Mouse (Mus musculus): Measurements from ENCODE around the gene Coro7.

The Coro7 gene

DNA sequence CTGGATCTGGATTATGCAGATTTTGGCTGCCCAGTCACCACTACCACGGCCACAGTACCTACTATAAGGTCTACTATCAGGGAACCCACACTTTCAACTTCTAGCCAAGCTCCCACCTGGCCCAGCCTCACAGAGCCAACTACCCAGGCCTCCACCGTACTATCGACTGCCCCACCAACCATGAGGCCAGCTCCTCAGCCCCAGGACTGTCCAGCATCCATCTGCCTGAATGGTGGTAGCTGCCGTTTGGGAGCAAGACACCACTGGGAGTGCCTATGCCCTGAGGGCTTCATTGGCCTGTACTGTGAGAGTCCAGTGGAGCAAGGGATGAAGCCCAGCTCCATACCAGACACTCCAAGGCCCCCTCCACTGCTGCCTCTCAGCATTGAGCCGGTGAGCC lies 30.4 kb downstream of the Coro7 start:
- no peak for DNase-seq (ENCODE audit: extremely low spot score, low read depth, low spot score)

- no peak for DNase-seq (ENCODE audit: extremely low spot score, low read depth, low spot score)
Measured at GRCm38 (mm10) chr16:4648416-4649023, 31.1 kb downstream of the Coro7 start.

DNA sequence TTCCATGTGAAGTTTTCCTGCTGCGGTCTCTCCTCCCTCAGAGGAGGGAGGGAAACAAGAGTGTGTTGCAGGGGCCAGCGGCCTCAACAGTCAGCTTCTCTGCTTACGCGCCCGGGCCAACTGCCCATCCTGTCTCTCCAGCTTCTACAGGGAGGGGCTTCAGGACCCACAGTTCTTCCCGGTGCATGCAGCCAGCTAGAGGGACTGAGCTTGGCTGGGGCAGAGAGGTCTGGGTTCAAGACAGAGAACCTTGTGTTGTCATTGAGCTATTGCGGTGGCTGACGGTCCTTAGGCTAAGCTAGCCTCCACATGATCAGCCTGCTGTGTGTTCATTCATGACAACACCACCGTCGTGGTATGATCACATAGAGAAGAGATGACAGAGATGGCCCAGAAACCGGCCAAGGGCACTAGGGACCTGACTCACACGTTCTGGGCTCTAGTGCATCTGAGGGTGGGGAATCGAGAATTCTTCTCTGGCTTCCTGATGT lies 31.9 kb downstream of the Coro7 start:
- no peak for DNase-seq (ENCODE audit: extremely low spot score, low read depth, low spot score)

DNA sequence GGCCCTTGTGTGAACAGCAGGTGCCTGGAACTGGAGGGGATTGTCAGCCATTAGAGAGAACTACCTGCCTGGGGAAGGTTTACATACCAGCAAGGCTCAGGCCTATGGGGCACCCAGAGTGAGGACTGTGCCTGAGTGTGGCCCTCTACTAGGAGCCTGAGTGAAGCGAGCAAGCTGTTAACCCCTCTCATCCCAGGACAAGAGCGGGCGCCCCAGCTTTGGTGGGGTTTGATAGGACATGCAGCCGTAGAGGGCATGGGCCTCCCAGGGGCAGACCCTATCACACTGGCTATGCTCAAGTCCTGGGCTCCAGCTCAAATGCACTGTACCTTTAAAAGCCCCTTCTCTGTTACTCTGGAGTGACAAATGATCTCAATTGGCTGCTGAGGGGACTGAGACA lies 32.7 kb downstream of the Coro7 start:
- no peak for DNase-seq (ENCODE audit: extremely low spot score, low read depth, low spot score)

GRCm38 (mm10) chr16:4645867-4646266 lies 33.7 kb downstream of the Coro7 start:
- DNase-seq (ENCODE audit: extremely low spot score, low read depth, low spot score) = no peak

DNA sequence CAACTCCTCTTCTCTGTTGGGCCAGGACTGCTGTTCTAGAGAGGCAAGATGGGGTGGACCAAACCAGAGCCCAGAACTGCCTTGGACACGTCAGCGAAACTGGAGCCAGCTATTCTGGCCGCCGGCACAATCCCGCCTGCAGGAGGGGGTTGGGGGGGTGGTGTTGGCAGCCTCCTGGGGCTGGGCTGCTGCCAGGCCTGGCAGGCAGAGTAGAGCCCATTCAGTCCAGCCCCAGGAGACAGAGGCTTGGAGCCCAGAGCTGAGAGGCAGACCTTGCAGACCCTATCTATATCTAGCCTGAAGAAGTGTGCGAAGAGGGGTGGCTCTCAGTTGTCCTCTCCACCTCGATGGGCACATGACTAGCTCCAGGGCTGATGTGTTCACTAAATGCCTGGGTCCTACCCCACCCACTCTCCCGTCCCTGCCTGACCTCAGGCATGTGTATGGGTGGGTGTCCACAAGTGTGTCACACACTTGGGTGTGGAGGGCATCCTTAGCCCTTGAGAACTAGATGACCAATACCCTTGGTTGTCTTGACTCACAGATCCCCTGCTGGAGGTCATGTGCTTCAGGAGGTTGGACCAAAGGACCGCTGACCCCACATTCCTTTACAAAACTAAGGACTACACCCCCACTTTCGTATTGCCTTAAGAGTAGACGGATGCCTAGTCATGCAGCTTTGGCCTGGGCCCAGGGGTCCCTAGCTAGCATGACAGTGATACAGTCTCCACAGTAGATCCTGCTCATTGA lies 35.7 kb downstream of the Coro7 start:
- no peak for DNase-seq (ENCODE audit: extremely low spot score, low read depth, low spot score)

DNA sequence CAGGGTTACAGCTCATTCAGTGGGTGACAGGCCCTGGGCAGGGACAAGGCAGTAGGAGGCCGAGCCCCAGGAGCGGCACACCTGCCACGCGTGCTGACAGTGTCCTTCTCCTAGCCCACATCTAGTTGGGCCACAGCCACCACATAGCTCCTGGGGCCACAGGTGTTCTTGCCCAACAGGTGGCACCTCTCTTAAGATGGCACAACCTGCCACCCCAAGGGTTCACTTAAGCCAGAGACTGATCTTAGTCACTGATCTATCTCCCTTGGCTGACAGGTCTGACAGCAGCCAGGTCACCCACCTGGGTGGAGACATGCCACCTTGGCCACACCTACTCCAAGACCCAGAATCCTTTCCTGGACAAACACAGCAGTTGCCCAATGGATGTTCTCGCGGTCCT lies 36.6 kb downstream of the Coro7 start:
- DNase-seq (ENCODE audit: extremely low spot score, low read depth, low spot score) = no peak

GRCm38 (mm10) chr16:4642190-4642589 lies 37.4 kb downstream of the Coro7 start:
- DNase-seq (ENCODE audit: extremely low spot score, low read depth, low spot score) = no peak

GRCm38 (mm10) chr16:4641119-4641838 lies 38.3 kb downstream of the Coro7 start:
- no peak for DNase-seq (ENCODE audit: extremely low spot score, low read depth, low spot score)

GRCm38 (mm10) chr16:4640267-4641005 lies 39.1 kb downstream of the Coro7 start:
- no peak for DNase-seq (ENCODE audit: extremely low spot score, low read depth, low spot score)

DNA sequence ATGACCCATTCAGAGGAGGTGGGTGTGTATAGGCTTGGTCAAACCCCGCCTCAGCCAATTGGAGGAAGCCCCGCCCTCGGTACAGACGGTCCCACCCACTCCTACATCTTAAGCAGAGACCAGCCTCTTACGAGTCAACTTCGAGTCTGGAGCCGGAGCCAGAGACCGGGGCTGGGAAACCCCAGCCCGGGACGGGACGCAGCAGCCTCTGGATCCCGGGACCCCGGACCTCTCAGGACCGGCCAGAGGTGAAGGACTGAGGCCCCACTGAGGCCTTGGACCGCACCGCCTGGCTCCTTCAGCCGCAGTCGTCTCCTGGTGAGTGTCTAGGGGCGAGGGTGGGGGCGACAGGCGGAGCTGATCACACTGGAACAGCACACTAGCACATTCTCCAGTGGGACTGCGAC lies 39.7 kb downstream of the Coro7 start, which contains the start of the genes Vasn and Dnaja3:
Vasn (plus strand) TSS at position 111 of the 407 bp plus-strand sequence.
Dnaja3 (plus strand) TSS at position 159 of the 407 bp plus-strand sequence.
- no peak for DNase-seq (ENCODE audit: extremely low spot score, low read depth, low spot score)

- DNase-seq (ENCODE audit: extremely low spot score, low read depth, low spot score) = no peak
Measured at GRCm38 (mm10) chr16:4638891-4639390, 40.6 kb downstream of the Coro7 start.

GRCm38 (mm10) chr16:4635760-4636159 lies 43.8 kb downstream of the Coro7 start:
- DNase-seq (ENCODE audit: extremely low spot score, low read depth, low spot score) = no peak

DNA sequence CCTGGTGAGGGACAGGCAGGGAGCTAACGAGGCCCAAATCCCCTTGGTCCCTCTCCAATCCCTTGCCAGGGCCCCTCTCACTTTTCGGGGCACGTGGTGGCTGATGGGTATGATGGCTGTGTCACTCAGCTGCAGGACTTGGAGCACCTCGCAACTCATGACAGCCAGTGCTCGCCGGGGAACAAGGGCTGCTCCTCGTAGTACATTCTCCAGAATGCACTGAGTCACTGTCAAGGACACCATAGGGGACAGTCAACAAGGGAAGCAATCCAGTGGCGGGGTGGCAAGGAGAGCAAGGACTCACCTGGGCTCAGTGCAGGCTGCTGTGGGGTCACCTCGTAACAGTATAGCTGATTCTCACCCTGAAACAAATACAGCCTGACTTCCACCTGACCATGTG lies 44.9 kb downstream of the Coro7 start:
- no peak for DNase-seq (ENCODE audit: extremely low spot score, low read depth, low spot score)

DNA sequence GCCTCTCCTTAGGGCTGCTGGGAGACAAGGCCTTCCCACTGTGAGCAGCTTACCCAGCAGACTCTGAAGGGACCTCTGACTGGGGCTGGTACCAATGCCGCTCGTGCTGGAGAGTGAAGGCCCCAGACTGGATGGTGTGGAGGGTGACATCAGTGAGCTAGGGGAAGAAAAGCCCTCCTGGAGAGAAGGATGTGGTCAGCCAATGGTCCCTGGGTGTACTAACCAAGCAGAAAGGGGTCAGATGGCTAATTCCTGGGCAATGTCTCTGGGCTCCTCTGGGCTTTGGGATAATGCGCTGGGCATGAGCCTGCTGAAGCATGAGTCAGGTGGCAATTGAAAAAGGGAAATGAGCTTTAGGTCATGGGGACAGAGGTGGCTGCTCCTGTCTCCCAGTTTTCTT lies 45.9 kb downstream of the Coro7 start:
- no peak for DNase-seq (ENCODE audit: extremely low spot score, low read depth, low spot score)

DNA sequence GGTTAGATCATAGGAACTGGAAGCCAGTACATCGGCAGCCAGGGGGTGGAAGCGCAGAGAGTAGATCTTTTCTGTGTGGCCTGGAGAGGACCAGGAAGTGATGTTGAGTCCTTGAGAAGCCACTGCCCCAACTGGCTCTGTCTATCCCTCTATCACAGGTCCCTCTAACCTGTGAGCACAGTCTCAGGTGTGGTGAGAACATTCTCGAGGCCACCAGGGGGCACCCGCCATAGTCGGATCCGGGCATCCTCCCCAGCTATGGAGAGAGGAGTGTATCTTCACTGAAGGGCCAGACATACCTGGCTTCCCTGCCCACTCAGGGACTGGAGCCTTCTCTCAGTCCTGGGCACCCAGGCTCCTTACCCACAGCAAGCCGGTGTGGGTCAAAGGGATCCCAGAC lies 47.5 kb downstream of the Coro7 start:
- no peak for DNase-seq (ENCODE audit: extremely low spot score, low read depth, low spot score)

GRCm38 (mm10) chr16:4629950-4630349 lies 49.6 kb downstream of the Coro7 start:
- no peak for DNase-seq (ENCODE audit: extremely low spot score, low read depth, low spot score)

GRCm38 (mm10) chr16:4628898-4629419 lies 50.6 kb downstream of the Coro7 start:
- DNase-seq (ENCODE audit: extremely low spot score, low read depth, low spot score) = no peak

DNA sequence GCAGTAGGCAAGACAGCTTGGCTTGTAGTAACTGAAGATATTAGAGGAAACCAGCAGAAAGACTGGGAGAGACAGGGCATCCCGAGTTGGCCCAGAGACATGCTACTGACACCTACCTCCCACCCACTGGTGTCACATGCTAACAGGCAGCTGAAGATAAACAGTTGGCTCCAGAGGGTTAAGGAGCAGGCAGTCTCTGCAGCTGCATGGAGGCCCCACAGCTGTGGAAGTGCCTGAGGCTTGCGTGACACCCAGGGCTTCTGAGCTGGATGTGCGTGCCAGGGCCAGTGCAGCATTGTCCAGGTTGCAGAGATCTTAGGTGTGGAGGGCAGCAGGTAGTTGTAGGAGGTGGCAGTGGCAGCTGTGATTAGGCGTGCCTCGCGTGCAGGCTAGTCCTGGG lies 52.5 kb downstream of the Coro7 start:
- DNase-seq (ENCODE audit: extremely low spot score, low read depth, low spot score) = no peak

- peak; percentile 73 for DNase-seq (ENCODE audit: extremely low spot score, low read depth, low spot score)
Measured at GRCm38 (mm10) chr16:4624481-4625110, 55.0 kb downstream of the Coro7 start, which contains the start of gene Pam16. TSS of gene Pam16 (minus strand) at chr16:4624988.
